Mouse (Mus musculus): ENCODE measurements around the gene 1700029F12Rik.

- no peak for TF ChIP-seq CTCF (conservative IDR thresholded peaks at IDR 0.05; ENCODE audit: insufficient read depth, insufficient read length, low read depth, low read length)
- no peak for TF ChIP-seq POLR2A (IDR thresholded peaks at IDR 0.05; ENCODE audit: low read depth, low read length)
Observed at GRCm38 (mm10) chr13:97073497-97073896, 39.3 kb upstream of the 1700029F12Rik start.
